10 mouse cellular contexts compared by ENCODE assay signal in genomic region chr6:58903171-58903570, GRCm38 (mm10). TPM values are rescaled to one million over a fixed set of nuclear protein-coding genes. Genes with fewer than 3 reads are reported as not detected.
A peak's percentile ranks its signal among the peaks of the same experiment; 100 is the strongest.
DNase-seq lines count a peak whose midpoint lies in the region; ATAC-seq and TF ChIP-seq lines count a peak whose summit lies in the region.
"Had no signal": no experiment of that assay in that cellular context is flagged by ENCODE, and none has a peak within 500 bp of the region (broad histone marks: within the 10 kb centered on the region; RNA-seq: fewer than 3 reads in every experiment).

No protein-coding gene starts in this region.

- DNase-seq in layer of hippocampus, adult 11-12 months (ENCODE audit: low spot score): peak; percentile 64
- no peak for DNase-seq in layer of hippocampus, adult 9-10 months (ENCODE audit: low spot score)
- DNase-seq in spleen, postnatal 14 days (ENCODE audit: low spot score in 2 of 2): no peak

- ATAC-seq in hindbrain, embryonic 16.5 days: peak; percentile 81
- peak; percentile 78 for ATAC-seq in midbrain, embryonic 15.5 days (replicated peaks)
- ATAC-seq in granulocyte monocyte progenitor cell, adult 5-6 weeks (replicated peaks; ENCODE audit: poor library complexity, severe bottlenecking): no peak
- ATAC-seq in kidney, embryonic 15.5 days (replicated peaks; ENCODE audit: low FRiP score): no peak; the same call in 1 of the 2 replicates

- peak overlapping the region; percentile 43 for H3K4me2 ChIP-seq in hindbrain, embryonic 16.5 days (ENCODE audit: low read length)
- H3K4me2 ChIP-seq in midbrain, embryonic 15.5 days: peak overlapping the region; percentile 30
- H3K4me2 ChIP-seq in kidney, embryonic 15.5 days: no peak overlapping the region
- H3K4me2 ChIP-seq: liver, embryonic 15.5 days had no signal

- H3K27ac ChIP-seq in cortical plate, adult 2 months (ENCODE audit: insufficient read depth, low read length): no peak overlapping the region
- peak overlapping the region; percentile 57 for H3K27ac ChIP-seq in hindbrain, embryonic 16.5 days (ENCODE audit: low read depth, low read length)
- H3K27ac ChIP-seq in midbrain, embryonic 15.5 days: peak overlapping the region; percentile 43
- H3K27ac ChIP-seq in kidney, embryonic 15.5 days: no peak overlapping the region
- H3K27ac ChIP-seq: liver, embryonic 15.5 days had no signal

- peak overlapping the region; percentile 35; the same call in 1 of the 2 replicates for H3K9ac ChIP-seq in hindbrain, embryonic 16.5 days (ENCODE audit: low read depth, low read length)
- no peak overlapping the region for H3K9ac ChIP-seq in midbrain, embryonic 15.5 days
- no peak overlapping the region for H3K9ac ChIP-seq in kidney, embryonic 15.5 days
- H3K9ac ChIP-seq: liver, embryonic 15.5 days had no signal

- H3K4me3 ChIP-seq in cortical plate, adult 2 months (ENCODE audit: insufficient read depth, low read length): 0 out of 2 replicates have a peak overlapping the region, but pooled peaks have one; percentile 2
- H3K4me3 ChIP-seq in hindbrain, embryonic 16.5 days (ENCODE audit: low read length): no peak overlapping the region
- 0 out of 2 replicates have a peak overlapping the region, but pooled peaks have one; percentile 0 for H3K4me3 ChIP-seq in midbrain, embryonic 15.5 days
- no peak overlapping the region for H3K4me3 ChIP-seq in kidney, embryonic 15.5 days (replicated peaks)
- H3K4me3 ChIP-seq: erythroblast, embryonic 14.5 days; liver, embryonic 15.5 days had no signal

- 13% methylated on average over 8 of the region's 8 CpGs for WGBS in hindbrain, embryonic 16.5 days
- WGBS in midbrain, embryonic 15.5 days: 14% methylated on average over 8 of the region's 8 CpGs
- 27% methylated on average over 8 of the region's 8 CpGs for WGBS in kidney, embryonic 15.5 days

- H3K36me3 ChIP-seq in hindbrain, embryonic 16.5 days (ENCODE audit: control insufficient read depth, insufficient read depth, low read length): peaks cover 15% of the 10 kb centered on the region
- H3K36me3 ChIP-seq in midbrain, embryonic 15.5 days (replicated peaks): no peaks in the 10 kb centered on the region
- H3K36me3 ChIP-seq in kidney, embryonic 15.5 days: peaks cover 13% of the 10 kb centered on the region
- H3K36me3 ChIP-seq: liver, embryonic 15.5 days had no signal

- TF ChIP-seq CTCF in cortical plate, adult 2 months (IDR thresholded peaks at IDR 0.05; ENCODE audit: extremely low read depth, insufficient read depth, low read length): no peak

- peaks cover 18% of the 10 kb centered on the region for H3K9me3 ChIP-seq in hindbrain, embryonic 16.5 days (ENCODE audit: control insufficient read depth, low read length)
- peaks cover 11% of the 10 kb centered on the region for H3K9me3 ChIP-seq in midbrain, embryonic 15.5 days
- 0 out of 2 replicates have a peak, but pooled peaks cover 9% of the 10 kb centered on the region for H3K9me3 ChIP-seq in kidney, embryonic 15.5 days (replicated peaks)
- H3K9me3 ChIP-seq: liver, embryonic 15.5 days had no signal

- H3K27me3 ChIP-seq in hindbrain, embryonic 16.5 days (replicated peaks; ENCODE audit: control insufficient read depth, insufficient read depth, low read length): no peaks in the 10 kb centered on the region
- H3K27me3 ChIP-seq in midbrain, embryonic 15.5 days (replicated peaks): no peaks in the 10 kb centered on the region
- peaks cover 4% of the 10 kb centered on the region; the same call in 1 of the 2 replicates for H3K27me3 ChIP-seq in kidney, embryonic 15.5 days

- TF ChIP-seq POLR2A in cortical plate, adult 2 months (IDR thresholded peaks at IDR 0.05; ENCODE audit: extremely low read depth, insufficient read depth, low read length): no peak

- peaks cover 2% of the 10 kb centered on the region for H3K4me1 ChIP-seq in cortical plate, adult 2 months (ENCODE audit: control insufficient read depth, insufficient read depth, low read length)
- H3K4me1 ChIP-seq in hindbrain, embryonic 16.5 days (ENCODE audit: control insufficient read depth, insufficient read depth, low read depth, low read length): no peaks in the 10 kb centered on the region; the same call in 1 of the 2 replicates
- peaks cover 15% of the 10 kb centered on the region for H3K4me1 ChIP-seq in midbrain, embryonic 15.5 days
- H3K4me1 ChIP-seq in kidney, embryonic 15.5 days: no peaks in the 10 kb centered on the region
- H3K4me1 ChIP-seq: liver, embryonic 15.5 days had no signal

RNA-seq across cellular contexts. Expression of gene Nap1l5, which starts 3.7 kb away (rescaled TPM):
- 332 and 381 TPM in 2 replicates for polyA plus RNA-seq in cortical plate, adult 2 months (2012; rRNA removed)
- polyA plus RNA-seq in hindbrain, embryonic 16.5 days (2015; fragmentation: Nextera tagmentation; extraction: Ambion mirVana): 412 and 507 TPM in 2 replicates
- 247 and 248 TPM in 2 replicates for polyA plus RNA-seq in midbrain, embryonic 15.5 days (2015; fragmentation: Nextera tagmentation; extraction: Ambion mirVana)
- total RNA-seq in granulocyte monocyte progenitor cell, adult 5-6 weeks (2014; fragmentation: Nextera tagmentation): not detected in 2 replicates
- not detected in 2 replicates for total RNA-seq in granulocyte monocyte progenitor cell, adult 5-6 weeks (2017)
- polyA plus RNA-seq in kidney, embryonic 15.5 days (2015; fragmentation: Nextera tagmentation; extraction: Ambion mirVana): 1.1 and 3.8 TPM in 2 replicates
- polyA plus RNA-seq: erythroblast, embryonic 14.5 days had no signal

Comparison
In these comparisons a context has a peak if more than half of its experiments do, and no peak if none do; other contexts are left out.
1. H3K27ac ChIP-seq: peak in hindbrain, embryonic 16.5 days (single experiment) and midbrain, embryonic 15.5 days (single experiment); none in cortical plate, adult 2 months (single experiment) and kidney, embryonic 15.5 days (single experiment).
2. H3K4me3 ChIP-seq: peak in cortical plate, adult 2 months (single experiment) and midbrain, embryonic 15.5 days (single experiment); none in hindbrain, embryonic 16.5 days (single experiment) and kidney, embryonic 15.5 days (single experiment).
3. ATAC-seq: peak in hindbrain, embryonic 16.5 days (single experiment) and midbrain, embryonic 15.5 days (single experiment); none in granulocyte monocyte progenitor cell, adult 5-6 weeks (single experiment) and kidney, embryonic 15.5 days (single experiment).
4. RNA of gene Nap1l5, which starts 3.7 kb away (polyA plus RNA-seq): 412 to 507 TPM in hindbrain, embryonic 16.5 days, 332 to 381 TPM in cortical plate, adult 2 months and 247 to 248 TPM in midbrain, embryonic 15.5 days; 1.1 to 3.8 TPM in kidney, embryonic 15.5 days; every median in the first group is over 10 times any median in the second.